Mouse (Mus musculus): ENCODE data around the gene Ppp1r18. TPM values are rescaled to one million over a fixed set of nuclear protein-coding genes. Genes with fewer than 3 reads are reported as not detected.

Gene Ppp1r18
- polyA plus RNA-seq, 1 experiment from 2014 or later, result 19.3 TPM

GRCm38 (mm10) chr17:35918276-35919059 is 53.1 kb downstream of the Ppp1r18 start:
- H3K4me1 ChIP-seq, result peaks cover 50% of the 10 kb centered on the region
- H3K27ac ChIP-seq (replicated peaks), result peak overlapping the region; percentile 99
- under 1% methylated on average over 11 of the region's 11 CpGs for WGBS
- peak overlapping the region; percentile 80 for H3K9ac ChIP-seq (replicated peaks)
- peaks cover 4% of the 10 kb centered on the region for H3K36me3 ChIP-seq
- ATAC-seq (ENCODE audit: low FRiP score), result no peak
- H3K9me3 ChIP-seq (replicated peaks), result no peaks in the 10 kb centered on the region
- H3K27me3 ChIP-seq (replicated peaks), result no peaks in the 10 kb centered on the region
- H3K4me3 ChIP-seq (replicated peaks), result peak overlapping the region; percentile 73
- H3K4me2 ChIP-seq, result peak overlapping the region; percentile 78

GRCm38 (mm10) chr17:35919060-35919715 is 53.8 kb downstream of the Ppp1r18 start:
- no peaks in the 10 kb centered on the region for H3K9me3 ChIP-seq (replicated peaks)
- H3K4me1 ChIP-seq, result peaks cover 50% of the 10 kb centered on the region
- peak overlapping the region; percentile 99 for H3K27ac ChIP-seq (replicated peaks)
- WGBS, result 5% methylated on average over 7 of the region's 7 CpGs
- H3K9ac ChIP-seq (replicated peaks), result peak overlapping the region; percentile 80
- peak overlapping the region; percentile 73 for H3K4me3 ChIP-seq (replicated peaks)
- H3K4me2 ChIP-seq, result peak overlapping the region; percentile 78
- no peaks in the 10 kb centered on the region for H3K27me3 ChIP-seq (replicated peaks)
- peaks cover 11% of the 10 kb centered on the region for H3K36me3 ChIP-seq
- ATAC-seq (ENCODE audit: low FRiP score), result peak; percentile 58

GRCm38 (mm10) chr17:35919864-35920301 is 54.5 kb downstream of the Ppp1r18 start:
- Histone ChIP-seq H3K9ac (replicated peaks) (peak overlapping the region; percentile 80), H3K27ac (replicated peaks) (peak overlapping the region; percentile 99), H3K27me3 (replicated peaks) (no peaks in the 10 kb centered on the region), H3K4me2 (peak overlapping the region; percentile 78), H3K36me3 (peaks cover 18% of the 10 kb centered on the region), H3K4me3 (replicated peaks) (peak overlapping the region; percentile 73), H3K4me1 (peaks cover 45% of the 10 kb centered on the region), H3K9me3 (replicated peaks) (no peaks in the 10 kb centered on the region)
- ATAC-seq (ENCODE audit: low FRiP score), result no peak
- 39% methylated on average over 6 of the region's 6 CpGs for WGBS

GRCm38 (mm10) chr17:35920384-35920783 is 55.0 kb downstream of the Ppp1r18 start:
- H3K9ac ChIP-seq (replicated peaks), result peak overlapping the region; percentile 80; the same call in 1 of the 2 replicates
- H3K27ac ChIP-seq (replicated peaks), result peak overlapping the region; percentile 99
- ATAC-seq (ENCODE audit: low FRiP score), result no peak
- H3K4me3 ChIP-seq (replicated peaks), result peak overlapping the region; percentile 73
- H3K4me2 ChIP-seq, result peak overlapping the region; percentile 78
- peaks cover 23% of the 10 kb centered on the region for H3K36me3 ChIP-seq
- WGBS, result 80% methylated on average over 1 of the region's 1 CpGs
- no peaks in the 10 kb centered on the region for H3K9me3 ChIP-seq (replicated peaks)
- H3K4me1 ChIP-seq, result peaks cover 40% of the 10 kb centered on the region
- no peaks in the 10 kb centered on the region for H3K27me3 ChIP-seq (replicated peaks)

GRCm38 (mm10) chr17:35920862-35921562 is 55.6 kb downstream of the Ppp1r18 start:
- H3K4me3 ChIP-seq (replicated peaks), result peak overlapping the region; percentile 73; the same call in 1 of the 2 replicates
- peak overlapping the region; percentile 78 for H3K4me2 ChIP-seq
- 62% methylated on average over 5 of the region's 5 CpGs for WGBS
- H3K9me3 ChIP-seq (replicated peaks), result no peaks in the 10 kb centered on the region
- peaks cover 27% of the 10 kb centered on the region for H3K36me3 ChIP-seq
- H3K27ac ChIP-seq (replicated peaks), result peak overlapping the region; percentile 99
- no peak overlapping the region for H3K9ac ChIP-seq (replicated peaks)
- no peak for ATAC-seq (ENCODE audit: low FRiP score)
- H3K4me1 ChIP-seq, result peaks cover 36% of the 10 kb centered on the region
- no peaks in the 10 kb centered on the region for H3K27me3 ChIP-seq (replicated peaks)

GRCm38 (mm10) chr17:35921710-35922109 is 56.3 kb downstream of the Ppp1r18 start:
- H3K4me1 ChIP-seq, result peaks cover 36% of the 10 kb centered on the region
- H3K36me3 ChIP-seq, result peaks cover 34% of the 10 kb centered on the region
- H3K27me3 ChIP-seq (replicated peaks), result no peaks in the 10 kb centered on the region
- 90% methylated on average over 4 of the region's 4 CpGs for WGBS
- H3K4me3 ChIP-seq (replicated peaks), result no peak overlapping the region
- no peaks in the 10 kb centered on the region for H3K9me3 ChIP-seq (replicated peaks)
- H3K9ac ChIP-seq (replicated peaks), result no peak overlapping the region
- H3K4me2 ChIP-seq, result no peak overlapping the region
- ATAC-seq (ENCODE audit: low FRiP score), result no peak
- peak overlapping the region; percentile 54 for H3K27ac ChIP-seq (replicated peaks)

GRCm38 (mm10) chr17:35922566-35922965 is 57.2 kb downstream of the Ppp1r18 start:
- no peak overlapping the region for H3K4me2 ChIP-seq
- H3K27ac ChIP-seq (replicated peaks), result peak overlapping the region; percentile 33; the same call in 1 of the 2 replicates
- 82% methylated on average over 3 of the region's 3 CpGs for WGBS
- H3K4me3 ChIP-seq (replicated peaks), result no peak overlapping the region
- H3K9me3 ChIP-seq (replicated peaks), result no peaks in the 10 kb centered on the region
- H3K4me1 ChIP-seq, result peaks cover 36% of the 10 kb centered on the region
- H3K36me3 ChIP-seq, result peaks cover 41% of the 10 kb centered on the region
- H3K9ac ChIP-seq (replicated peaks), result no peak overlapping the region
- ATAC-seq (ENCODE audit: low FRiP score), result no peak
- no peaks in the 10 kb centered on the region for H3K27me3 ChIP-seq (replicated peaks)

GRCm38 (mm10) chr17:35923281-35923680 is 57.9 kb downstream of the Ppp1r18 start:
- Histone ChIP-seq H3K4me2 (no peak overlapping the region), H3K27ac (replicated peaks) (no peak overlapping the region), H3K9me3 (replicated peaks) (no peaks in the 10 kb centered on the region), H3K4me3 (replicated peaks) (no peak overlapping the region), H3K27me3 (replicated peaks) (no peaks in the 10 kb centered on the region), H3K36me3 (peaks cover 48% of the 10 kb centered on the region), H3K9ac (replicated peaks) (no peak overlapping the region), H3K4me1 (peaks cover 36% of the 10 kb centered on the region)
- 95% methylated on average over 4 of the region's 4 CpGs for WGBS
- ATAC-seq (ENCODE audit: low FRiP score), result no peak

MicroRNAs within 50 kb of the gene (microRNA counts, 519-probe panel; counts per million panel counts)
- microRNA mmu-miR-1894-3p (not detected), microRNA mmu-miR-1894-5p (1,367 counts per million, percentile 11 among the panel's probes with 10 or more counts)

Small RNAs within 50 kb of the gene (microRNA-seq; reads per million reads assigned to microRNA genes)
- gene Gm28033 (0.69 reads per million), gene Mir1894 (not detected)

Other genes starting within 250 kb of the Ppp1r18 start
- gene Gm9573, start 239.0 kb upstream of the Ppp1r18 start, polyA plus RNA-seq (2015; fragmentation: Nextera tagmentation; extraction: Ambion mirVana), result not detected in 2 replicates
- 0.22 TPM in 1 of 2 replicates, not detected in the other for gene Mucl3, start 221.9 kb upstream of the Ppp1r18 start, polyA plus RNA-seq (2015; fragmentation: Nextera tagmentation; extraction: Ambion mirVana)
- gene Vars2, start 198.0 kb upstream of the Ppp1r18 start, polyA plus RNA-seq (2015; fragmentation: Nextera tagmentation; extraction: Ambion mirVana), result 12.8 and 17.9 TPM in 2 replicates
- 24.1 and 30.7 TPM in 2 replicates for gene Gtf2h4, start 191.9 kb upstream of the Ppp1r18 start, polyA plus RNA-seq (2015; fragmentation: Nextera tagmentation; extraction: Ambion mirVana)
- gene Ddr1, start 161.0 kb upstream of the Ppp1r18 start, polyA plus RNA-seq (2015; fragmentation: Nextera tagmentation; extraction: Ambion mirVana), result 73.8 and 76.4 TPM in 2 replicates
- 14.9 and 15.5 TPM in 2 replicates for gene Ier3, start 43.9 kb upstream of the Ppp1r18 start, polyA plus RNA-seq (2015; fragmentation: Nextera tagmentation; extraction: Ambion mirVana)
- gene Flot1, start 42.4 kb upstream of the Ppp1r18 start, polyA plus RNA-seq (2015; fragmentation: Nextera tagmentation; extraction: Ambion mirVana), result 131 and 141 TPM in 2 replicates
- gene Tubb5, start 27.3 kb upstream of the Ppp1r18 start, polyA plus RNA-seq (2015; fragmentation: Nextera tagmentation; extraction: Ambion mirVana), result 1,339 and 1,471 TPM in 2 replicates
- 7.9 and 9.7 TPM in 2 replicates for gene Mdc1, start 24.1 kb upstream of the Ppp1r18 start, polyA plus RNA-seq (2015; fragmentation: Nextera tagmentation; extraction: Ambion mirVana)
- gene Nrm, start 4.3 kb upstream of the Ppp1r18 start, polyA plus RNA-seq (2015; fragmentation: Nextera tagmentation; extraction: Ambion mirVana), result 17.6 and 26.7 TPM in 2 replicates
- gene Dhx16, start 14.2 kb downstream of the Ppp1r18 start, polyA plus RNA-seq (2015; fragmentation: Nextera tagmentation; extraction: Ambion mirVana), result 26.8 and 30.5 TPM in 2 replicates
- gene 2310061I04Rik, start 31.8 kb downstream of the Ppp1r18 start, polyA plus RNA-seq (2015; fragmentation: Nextera tagmentation; extraction: Ambion mirVana), result 59.2 and 75.2 TPM in 2 replicates
- gene Atat1, start 44.5 kb downstream of the Ppp1r18 start, polyA plus RNA-seq (2015; fragmentation: Nextera tagmentation; extraction: Ambion mirVana), result 259 and 319 TPM in 2 replicates
- gene Mrps18b, start 50.8 kb downstream of the Ppp1r18 start, polyA plus RNA-seq (2015; fragmentation: Nextera tagmentation; extraction: Ambion mirVana), result 67.1 and 73.6 TPM in 2 replicates
- gene Ppp1r10, start 50.8 kb downstream of the Ppp1r18 start, polyA plus RNA-seq (2015; fragmentation: Nextera tagmentation; extraction: Ambion mirVana), result 36.7 and 40.8 TPM in 2 replicates
- gene Abcf1, start 104.2 kb downstream of the Ppp1r18 start, polyA plus RNA-seq (2015; fragmentation: Nextera tagmentation; extraction: Ambion mirVana), result 78.4 and 90.3 TPM in 2 replicates
- 67.4 and 73.0 TPM in 2 replicates for gene Gnl1, start 114.3 kb downstream of the Ppp1r18 start, polyA plus RNA-seq (2015; fragmentation: Nextera tagmentation; extraction: Ambion mirVana)
- gene Prr3, start 114.6 kb downstream of the Ppp1r18 start, polyA plus RNA-seq (2015; fragmentation: Nextera tagmentation; extraction: Ambion mirVana), result 78.5 and 87.9 TPM in 2 replicates
- gene H2-T24, start 155.0 kb downstream of the Ppp1r18 start, polyA plus RNA-seq (2015; fragmentation: Nextera tagmentation; extraction: Ambion mirVana), result 8.6 and 10.0 TPM in 2 replicates
- gene H2-T23, start 167.3 kb downstream of the Ppp1r18 start, polyA plus RNA-seq (2015; fragmentation: Nextera tagmentation; extraction: Ambion mirVana), result 5.3 and 13.9 TPM in 2 replicates
- 7.3 and 12.5 TPM in 2 replicates for gene H2-T22, start 177.2 kb downstream of the Ppp1r18 start, polyA plus RNA-seq (2015; fragmentation: Nextera tagmentation; extraction: Ambion mirVana)
- not detected in 2 replicates for gene Gm6034, start 177.4 kb downstream of the Ppp1r18 start, polyA plus RNA-seq (2015; fragmentation: Nextera tagmentation; extraction: Ambion mirVana)
- 0.22 TPM in 1 of 2 replicates, not detected in the other for gene Gm11127, start 192.8 kb downstream of the Ppp1r18 start, polyA plus RNA-seq (2015; fragmentation: Nextera tagmentation; extraction: Ambion mirVana)

Measured in neural tube, embryonic 15.5 days (tissue).